Mouse (Mus musculus) lung, embryonic 14.5 days (tissue): ENCODE results near the gene Fitm2. TPM values are rescaled to one million over a fixed set of nuclear protein-coding genes. Genes with fewer than 3 reads are reported as not detected.

Experiments used
- ATAC-seq: fragments of 200-750 bp; cut with Nextera tagmentation; 2 replicates; pipeline ENCODE4 v1.8.0; 2017; ENCODE audit warnings: mild to moderate bottlenecking, moderate TSS enrichment, moderate library complexity; ENCODE audit not compliant: insufficient read depth
- DNase-seq: peaks from one replicate; pipeline ENCODE4 v3.0.0-alpha.2; 2015
- H3K27ac ChIP-seq: fragments of 300-500 bp; sonication (generic); 2 replicates; pipeline ENCODE4 v1.5.1; 2014; ENCODE audit warnings: low read depth, mild to moderate bottlenecking, moderate library complexity
- H3K27me3 ChIP-seq: fragments of 300-500 bp; sonication (generic); 2 replicates; pipeline ENCODE4 v1.6.1; 2014; ENCODE audit warnings: low read length, control low read depth; ENCODE audit not compliant: insufficient read depth
- H3K36me3 ChIP-seq: fragments of 300-500 bp; sonication (generic); 2 replicates; pipeline ENCODE4 v1.6.1; 2014; ENCODE audit warnings: control low read depth; ENCODE audit not compliant: insufficient read depth
- H3K4me1 ChIP-seq: fragments of 300-500 bp; sonication (generic); 2 replicates; pipeline ENCODE4 v1.6.1; 2014; ENCODE audit warnings: antibody characterized with exemption, control low read depth; ENCODE audit not compliant: insufficient read depth
- H3K4me2 ChIP-seq: fragments of 300-500 bp; sonication (generic); 2 replicates; pipeline ENCODE4 v1.6.1; 2014; ENCODE audit warnings: mild to moderate bottlenecking
- H3K4me3 ChIP-seq: fragments of 300-500 bp; sonication (generic); 2 replicates; pipeline ENCODE4 v1.5.1; 2014; ENCODE audit warnings: low read depth, low read length
- H3K9ac ChIP-seq: fragments of 300-500 bp; sonication (generic); 2 replicates; pipeline ENCODE4 v1.6.1; 2014
- H3K9me3 ChIP-seq: fragments of 300-500 bp; sonication (generic); 2 replicates; pipeline ENCODE4 v1.6.1; 2016; ENCODE audit warnings: low read depth, low read length, control low read depth
- CTCF ChIP-seq: IDR thresholded peaks from 2 replicates; pipeline ENCODE4 v1.5.1; 2016; ENCODE audit warnings: antibody characterized with exemption, low read depth
- WGBS: fragments of 180-500 bp; shearing (Covaris S2); extraction: QIAGEN DNeasy Blood & Tissue Kit; methylation state at CpG from one replicate; pipeline ENCODE4 v1.1.7; 2014; 5-methylcytosine and 5-hydroxymethylcytosine counted together
- polyA plus RNA-seq: library from polyadenylated mRNA; unstranded; fragments of >200 nt; fragmentation: Nextera tagmentation; extraction: Ambion mirVana; gene quantifications from 2 replicates; pipeline ENCODE4 v1.2.1, GENCODE M21; 2014

Fitm2 gene
- 8.6 and 10.1 TPM in 2 replicates for polyA plus RNA-seq

DNA sequence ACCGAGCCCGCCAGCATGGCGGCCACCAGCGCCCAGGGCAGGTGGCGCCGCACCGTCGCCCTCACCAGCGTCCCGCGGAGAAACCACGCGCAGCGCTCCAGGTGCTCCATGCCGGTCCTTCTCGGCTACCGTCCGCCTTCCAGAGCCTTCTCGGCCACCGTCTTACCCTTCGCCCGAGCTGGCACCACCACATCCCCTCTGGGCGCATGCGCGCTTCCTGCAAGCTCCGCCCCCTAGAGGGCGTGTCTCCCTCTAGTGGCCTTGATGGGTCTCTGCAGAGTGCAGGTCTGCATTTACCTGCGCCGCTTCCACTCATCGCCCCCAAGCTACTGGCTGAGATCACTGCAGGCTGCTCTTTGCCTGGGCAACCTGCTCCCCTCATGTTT lies at the start of gene Fitm2:
Gene Fitm2, minus strand, starts transcription at position 164 of the 386 bp plus-strand sequence.
- Histone ChIP-seq H3K4me3 (peak within 1 kb of the TSS; percentile 86), H3K4me2 (peak within 1 kb of the TSS; percentile 92), H3K4me1 (peaks cover 8% of the 10 kb centered on the region; the same call in 1 of the 2 replicates), H3K36me3 (peaks cover 21% of the 10 kb centered on the region; the same call in 1 of the 2 replicates), H3K9me3 (no peaks in the 10 kb centered on the region), H3K27me3 (no peaks in the 10 kb centered on the region), H3K9ac (peak within 1 kb of the TSS; percentile 83), H3K27ac (no peak within 1 kb of the TSS)
- WGBS: under 1% methylated on average over 30 of the region's 30 CpGs
- TF ChIP-seq CTCF: peak; percentile 99
- peak; percentile 97 for DNase-seq
- ATAC-seq: peak; percentile 97

DNA sequence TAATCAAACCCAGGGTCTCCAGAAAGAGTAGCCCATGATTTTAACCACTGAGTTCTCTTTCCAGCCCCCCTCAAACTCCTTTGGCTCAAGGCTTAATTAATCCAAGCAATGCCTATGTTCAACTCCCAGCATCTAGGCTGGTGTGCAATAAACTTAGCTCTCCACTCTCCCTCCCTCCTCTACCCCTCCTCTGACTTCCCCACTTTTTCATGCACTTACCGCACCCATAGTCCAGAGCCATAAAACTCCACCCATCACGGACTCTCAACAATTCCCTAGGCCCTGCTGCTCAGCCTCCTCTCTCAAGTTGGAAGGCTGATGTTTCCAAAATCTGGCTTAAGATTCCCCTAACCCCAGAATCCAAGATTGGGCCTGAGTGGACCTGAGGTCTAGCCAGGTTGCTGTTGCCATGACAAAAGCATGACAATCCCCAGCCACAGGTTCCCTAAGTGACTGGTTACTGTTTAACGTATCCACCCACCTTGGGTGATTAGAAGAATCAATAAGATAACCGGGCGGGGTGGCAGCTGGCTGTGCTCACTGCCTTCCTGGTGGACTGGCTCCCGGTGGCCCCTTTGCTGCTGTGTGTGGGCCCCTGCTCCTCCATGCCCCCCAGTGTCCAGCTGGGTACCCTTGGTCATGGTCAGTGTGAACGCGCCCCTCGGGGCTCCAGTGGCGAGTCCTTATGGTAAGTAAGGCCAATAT lies 34.0 kb upstream of the Fitm2 start, which contains the start of gene Hnf4a:
Gene Hnf4a, plus strand, starts transcription at position 509 of the 705 bp plus-strand sequence.
- DNase-seq (no peak), ATAC-seq (no peak)
- Histone ChIP-seq H3K36me3 (no peaks in the 10 kb centered on the region), H3K9me3 (no peaks in the 10 kb centered on the region), H3K27me3 (no peaks in the 10 kb centered on the region), H3K27ac (no peak within 1 kb of the TSS), H3K9ac (no peak within 1 kb of the TSS), H3K4me1 (no peaks in the 10 kb centered on the region), H3K4me2 (no peak within 1 kb of the TSS), H3K4me3 (no peak within 1 kb of the TSS)
- WGBS: 58% methylated on average over 10 of the region's 10 CpGs
- TF ChIP-seq CTCF: no peak

- 68% methylated on average over 7 of the region's 7 CpGs for WGBS
- no peak overlapping the region for H3K9ac ChIP-seq
- no peaks in the 10 kb centered on the region for H3K4me1 ChIP-seq
- H3K4me2 ChIP-seq: no peak overlapping the region
- H3K4me3 ChIP-seq: no peak overlapping the region
- no peak for TF ChIP-seq CTCF
- ATAC-seq (no peak), DNase-seq (no peak)
- no peaks in the 10 kb centered on the region for H3K36me3 ChIP-seq
- no peak overlapping the region for H3K27ac ChIP-seq
- no peaks in the 10 kb centered on the region for H3K27me3 ChIP-seq
- no peaks in the 10 kb centered on the region for H3K9me3 ChIP-seq
Measured at GRCm38 (mm10) chr2:163503191-163503590, 30.8 kb upstream of the Fitm2 start.

DNA sequence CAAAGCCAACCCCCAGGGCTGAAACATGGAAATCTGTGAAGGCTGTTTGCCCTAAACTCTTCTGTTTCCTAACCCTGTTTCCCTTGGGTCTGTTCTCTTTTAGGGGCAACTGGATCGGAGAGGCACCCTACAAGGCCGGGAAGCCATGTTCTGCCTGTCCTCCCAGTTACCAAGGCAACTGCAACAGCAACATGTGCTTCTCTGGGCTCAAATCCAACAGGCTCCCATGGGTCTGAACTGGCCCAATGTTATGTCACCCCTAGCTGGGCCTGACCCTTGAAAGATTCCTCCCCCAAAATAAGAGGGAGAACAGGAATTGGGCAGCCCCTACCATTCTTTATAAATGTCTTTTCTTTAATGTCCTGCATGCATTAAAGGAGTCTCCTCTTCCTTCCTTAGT lies 29.8 kb upstream of the Fitm2 start:
- Histone ChIP-seq H3K27me3 (no peaks in the 10 kb centered on the region), H3K4me2 (no peak overlapping the region), H3K4me1 (no peaks in the 10 kb centered on the region), H3K9ac (no peak overlapping the region), H3K27ac (no peak overlapping the region), H3K4me3 (no peak overlapping the region), H3K9me3 (no peaks in the 10 kb centered on the region), H3K36me3 (no peaks in the 10 kb centered on the region)
- TF ChIP-seq CTCF: no peak
- ATAC-seq (no peak), DNase-seq (peak; percentile 6)
- WGBS: 60% methylated on average over 2 of the region's 2 CpGs

GRCm38 (mm10) chr2:163494456-163494855 lies 22.0 kb upstream of the Fitm2 start:
- no peak for ATAC-seq
- WGBS: 29% methylated on average over 6 of the region's 6 CpGs
- Histone ChIP-seq H3K27ac (no peak overlapping the region), H3K27me3 (no peaks in the 10 kb centered on the region), H3K9ac (no peak overlapping the region), H3K9me3 (no peaks in the 10 kb centered on the region), H3K4me2 (no peak overlapping the region), H3K36me3 (no peaks in the 10 kb centered on the region), H3K4me1 (no peaks in the 10 kb centered on the region), H3K4me3 (no peak overlapping the region)
- DNase-seq: no peak
- TF ChIP-seq CTCF: no peak

- H3K4me1 ChIP-seq: no peaks in the 10 kb centered on the region
- H3K9ac ChIP-seq: no peak overlapping the region
- peak; percentile 42 for DNase-seq
- H3K27me3 ChIP-seq: no peaks in the 10 kb centered on the region
- 0 out of 2 replicates have a peak, but pooled peaks have one; percentile 28 for ATAC-seq
- no peak for TF ChIP-seq CTCF
- H3K9me3 ChIP-seq: no peaks in the 10 kb centered on the region
- H3K4me3 ChIP-seq: no peak overlapping the region
- H3K4me2 ChIP-seq: no peak overlapping the region
- WGBS: 16% methylated on average over 5 of the region's 5 CpGs
- no peak overlapping the region for H3K27ac ChIP-seq
- no peaks in the 10 kb centered on the region for H3K36me3 ChIP-seq
Measured at GRCm38 (mm10) chr2:163493976-163494375, 21.5 kb upstream of the Fitm2 start.

- H3K27me3 ChIP-seq: no peaks in the 10 kb centered on the region
- H3K9me3 ChIP-seq: no peaks in the 10 kb centered on the region
- H3K9ac ChIP-seq: no peak overlapping the region
- TF ChIP-seq CTCF: no peak
- WGBS: 46% methylated on average over 5 of the region's 5 CpGs
- ATAC-seq (no peak), DNase-seq (no peak)
- H3K4me1 ChIP-seq: no peaks in the 10 kb centered on the region
- H3K4me3 ChIP-seq: no peak overlapping the region
- no peaks in the 10 kb centered on the region for H3K36me3 ChIP-seq
- H3K27ac ChIP-seq: no peak overlapping the region
- H3K4me2 ChIP-seq: no peak overlapping the region
Measured at GRCm38 (mm10) chr2:163493031-163493430, 20.6 kb upstream of the Fitm2 start.
